Mouse (Mus musculus) spleen, adult 2 months (tissue): ENCODE measurements around the gene Pdzd9. TPM values are rescaled to one million over a fixed set of nuclear protein-coding genes. Genes with fewer than 3 reads are reported as not detected.

Experiments
- DNase-seq, 2 experiments: peaks; one replicate each; pipeline versions ENCODE4 v3.0.0 to v3.0.0-alpha.2; 2012 to 2021; ENCODE audit warnings: low spot score in 2 of 2, low read depth in 1 of 2
- H3K27ac ChIP-seq: fragments of 200-500 bp; 2 replicates; pipeline ENCODE4 v1.5.1; 2012; ENCODE audit warnings: low read length, inconsistent platforms; ENCODE audit not compliant: insufficient read depth
- H3K27me3 ChIP-seq: fragments of 200-500 bp; 2 replicates; pipeline ENCODE4 v1.6.1; 2012; ENCODE audit warnings: mild to moderate bottlenecking, moderate library complexity, low read length, inconsistent platforms; ENCODE audit not compliant: control insufficient read depth, insufficient read depth
- H3K36me3 ChIP-seq: fragments of 200-500 bp; 2 replicates; pipeline ENCODE4 v1.6.1; 2012; ENCODE audit warnings: mild to moderate bottlenecking, low read length, inconsistent platforms; ENCODE audit not compliant: control insufficient read depth, insufficient read depth
- H3K4me1 ChIP-seq: fragments of 200-500 bp; 2 replicates; pipeline ENCODE4 v1.6.1; 2011; ENCODE audit warnings: inconsistent platforms; ENCODE audit not compliant: control insufficient read depth, insufficient read depth, insufficient read length
- H3K4me3 ChIP-seq: fragments of 200-500 bp; 2 replicates; pipeline ENCODE4 v1.5.1; 2011; ENCODE audit warnings: mild to moderate bottlenecking, inconsistent platforms; ENCODE audit not compliant: insufficient read depth, insufficient read length; ENCODE audit errors: extremely low read depth
- CTCF ChIP-seq: fragments of 200-500 bp; IDR thresholded peaks from 2 replicates; pipeline ENCODE4 v1.5.1; 2011; ENCODE audit warnings: mild to moderate bottlenecking, inconsistent platforms; ENCODE audit not compliant: insufficient read depth, insufficient read length, insufficient replicate concordance; ENCODE audit errors: extremely low read depth
- POLR2A ChIP-seq: fragments of 200-500 bp; IDR thresholded peaks from 2 replicates; pipeline ENCODE4 v1.6.1; 2011; ENCODE audit warnings: low read depth, low read length, inconsistent platforms
- WGBS: fragments of 180-500 bp; shearing (Covaris S2); methylation state at CpG from one replicate; pipeline ENCODE4 v1.1.7; 2018; 5-methylcytosine and 5-hydroxymethylcytosine counted together
- polyA plus RNA-seq: library from polyadenylated mRNA; depleted of rRNA; stranded (reverse); fragments of >200 nt; gene quantifications from 2 replicates; pipeline ENCODE4 v1.2.3, GENCODE M21; 2012

The Pdzd9 gene
- polyA plus RNA-seq, 1 experiment, result not detected

DNA sequence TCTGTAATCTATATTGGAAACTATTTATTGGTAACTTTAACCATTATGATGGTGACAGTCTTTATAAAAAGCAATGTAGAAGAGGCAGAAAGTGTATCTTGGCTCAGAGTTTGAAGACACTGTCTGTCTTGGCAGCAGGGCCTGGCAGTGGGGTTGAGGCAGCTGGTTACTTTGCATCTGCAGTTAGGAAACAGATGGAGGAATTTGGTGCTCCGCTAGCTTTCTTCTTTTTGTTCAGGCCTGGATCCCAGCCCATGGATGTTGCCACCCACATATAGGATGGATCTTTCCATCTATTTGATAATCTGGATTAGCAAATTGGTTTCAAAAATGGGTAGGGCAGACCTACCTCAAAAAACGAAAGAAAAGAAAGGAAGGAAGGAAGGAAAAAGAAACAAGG, 22.3 kb downstream of the Pdzd9 start:
- Histone ChIP-seq H3K36me3 (peaks cover 56% of the 10 kb centered on the region), H3K4me1 (no peaks in the 10 kb centered on the region), H3K27me3 (no peaks in the 10 kb centered on the region), H3K4me3 (no peak overlapping the region), H3K27ac (no peak overlapping the region)
- TF ChIP-seq POLR2A (no peak), CTCF (no peak)
- 79% methylated on average over 2 of the region's 2 CpGs for WGBS
- no peak for DNase-seq

DNA sequence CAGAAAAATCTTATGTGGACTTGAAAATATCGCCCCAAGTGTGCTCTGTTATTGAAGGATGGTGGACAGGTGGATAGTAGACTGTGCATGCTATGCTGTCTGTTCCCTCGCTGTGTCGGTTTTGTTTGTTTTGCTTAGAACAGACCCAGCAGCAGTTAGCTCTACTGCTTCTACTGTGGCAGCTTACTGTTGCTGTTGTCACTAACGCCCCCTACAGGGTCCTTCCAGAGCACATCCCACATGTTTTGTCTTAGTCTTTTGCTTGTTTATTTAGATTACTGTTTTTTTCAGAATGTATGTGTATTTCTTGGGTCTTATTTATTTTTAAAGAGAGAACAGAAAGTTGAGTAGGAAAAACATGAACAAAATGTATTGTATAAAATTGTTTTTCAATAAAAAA, 26.9 kb downstream of the Pdzd9 start:
- peaks cover 47% of the 10 kb centered on the region for H3K36me3 ChIP-seq
- TF ChIP-seq POLR2A, result no peak
- TF ChIP-seq CTCF, result no peak
- H3K4me1 ChIP-seq, result no peaks in the 10 kb centered on the region
- H3K4me3 ChIP-seq, result no peak overlapping the region
- no peak overlapping the region for H3K27ac ChIP-seq
- WGBS, result 88% methylated on average over 4 of the region's 4 CpGs
- no peaks in the 10 kb centered on the region for H3K27me3 ChIP-seq
- DNase-seq, result no peak

- Histone ChIP-seq H3K27me3 (no peaks in the 10 kb centered on the region), H3K4me1 (0 out of 2 replicates have a peak, but pooled peaks cover 2% of the 10 kb centered on the region), H3K36me3 (peaks cover 15% of the 10 kb centered on the region), H3K27ac (peak overlapping the region; percentile 79; the same call in 1 of the 2 replicates), H3K4me3 (peak overlapping the region; percentile 88)
- TF ChIP-seq CTCF, result no peak
- no peak for TF ChIP-seq POLR2A
- under 1% methylated on average over 11 of the region's 11 CpGs for WGBS
- DNase-seq, result no peak
These were observed 34.3 kb downstream of the Pdzd9 start for GRCm38 (mm10) chr7:120635821-120636220.

- Histone ChIP-seq H3K27ac (peak overlapping the region; percentile 79), H3K36me3 (peaks cover 15% of the 10 kb centered on the region), H3K4me3 (peak overlapping the region; percentile 88), H3K27me3 (no peaks in the 10 kb centered on the region), H3K4me1 (0 out of 2 replicates have a peak, but pooled peaks cover 2% of the 10 kb centered on the region)
- no peak for DNase-seq
- TF ChIP-seq POLR2A (no peak), CTCF (no peak)
- WGBS, result under 1% methylated on average over 32 of the region's 32 CpGs
These were observed 34.8 kb downstream of the Pdzd9 start for GRCm38 (mm10) chr7:120635362-120635781.

DNA sequence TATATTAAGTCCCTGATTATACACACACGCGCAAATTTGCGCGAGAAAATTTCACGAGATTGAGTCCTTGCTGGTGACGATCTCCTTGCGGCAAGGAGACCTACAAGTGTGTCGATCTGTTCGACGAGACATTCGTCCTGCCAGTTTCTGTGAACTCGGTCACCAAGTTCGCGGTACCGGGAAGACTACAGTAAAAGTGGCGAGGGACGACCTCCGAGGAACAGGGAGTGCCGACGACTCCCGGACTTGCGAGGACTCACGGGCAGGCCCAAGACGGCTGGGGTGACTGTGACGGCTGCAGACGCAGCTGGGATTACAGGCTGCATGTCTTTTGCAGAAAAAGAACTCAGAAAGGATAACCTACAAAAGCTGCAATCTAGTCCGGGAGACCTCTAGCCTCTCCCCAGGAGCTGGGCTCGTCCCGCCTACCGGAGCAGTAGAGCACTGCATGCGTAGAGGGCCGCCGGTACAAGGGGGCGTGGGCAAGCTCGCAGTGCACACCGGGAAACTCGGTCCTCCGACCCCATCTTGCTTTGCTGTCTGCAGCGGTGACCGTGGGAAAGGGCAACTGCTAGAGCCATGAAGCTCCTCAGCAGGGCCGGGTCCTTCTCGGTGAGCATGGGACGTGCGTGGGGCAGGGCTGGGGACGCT, 35.3 kb downstream of the Pdzd9 start, which contains the start of gene Uqcrc2:
Uqcrc2 (plus strand) TSS at position 466 of the 651 bp plus-strand sequence.
- DNase-seq, result peak; percentile 70 to 82
- Histone ChIP-seq H3K4me1 (0 out of 2 replicates have a peak, but pooled peaks cover 2% of the 10 kb centered on the region), H3K27ac (peak within 1 kb of the TSS; percentile 79), H3K4me3 (peak within 1 kb of the TSS; percentile 88), H3K36me3 (peaks cover 11% of the 10 kb centered on the region), H3K27me3 (no peaks in the 10 kb centered on the region)
- WGBS, result under 1% methylated on average over 45 of the region's 45 CpGs
- TF ChIP-seq POLR2A (peak; percentile 17; the same call in 1 of the 2 replicates), CTCF (peak; percentile 49; the same call in 1 of the 2 replicates)

DNA sequence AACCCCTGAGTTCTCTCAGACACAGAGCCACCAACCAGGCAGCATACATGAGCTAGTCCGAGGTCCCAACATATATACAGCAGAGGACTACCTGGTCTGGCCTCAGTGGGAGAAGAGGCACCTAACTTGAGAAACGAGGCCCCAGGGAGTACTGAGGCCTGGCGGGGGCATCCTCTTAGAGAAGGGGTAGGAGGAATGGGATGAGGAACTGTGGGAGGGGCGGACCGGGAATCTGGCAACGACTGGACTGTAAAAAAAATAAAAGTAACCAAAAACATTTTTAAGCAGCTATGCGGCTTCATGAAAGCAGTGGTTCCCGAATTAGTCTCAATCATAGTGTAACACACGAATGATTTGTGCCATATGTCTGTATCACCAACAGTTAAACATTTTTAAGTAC, 35.8 kb downstream of the Pdzd9 start:
- DNase-seq, result no peak
- 9% methylated on average over 9 of the region's 9 CpGs for WGBS
- peaks cover 9% of the 10 kb centered on the region for H3K36me3 ChIP-seq

DNA sequence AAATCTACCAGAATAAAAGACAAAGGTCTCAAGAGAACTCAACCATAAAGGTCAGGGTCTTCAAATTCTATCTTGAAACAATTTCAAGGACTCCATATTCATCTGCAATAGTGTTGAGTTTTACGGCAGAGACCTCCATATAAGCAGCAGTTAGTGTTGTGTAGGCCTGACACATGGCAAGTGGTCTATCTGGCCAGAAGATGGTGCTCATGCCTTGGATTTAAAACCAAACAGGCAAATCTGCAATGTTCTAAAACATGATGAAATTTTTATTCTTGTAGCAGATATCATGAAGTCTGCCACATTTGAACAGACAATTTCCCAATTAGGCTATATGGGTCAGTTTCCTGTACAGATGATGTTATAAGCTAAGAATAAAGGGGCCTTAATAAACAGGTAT, 37.6 kb downstream of the Pdzd9 start:
- peaks cover under 1% of the 10 kb centered on the region; the same call in 1 of the 2 replicates for H3K36me3 ChIP-seq
- TF ChIP-seq CTCF, result no peak
- TF ChIP-seq POLR2A, result no peak
- no peak overlapping the region for H3K27ac ChIP-seq
- DNase-seq, result no peak
- no peak overlapping the region for H3K4me3 ChIP-seq
- WGBS, result 35% methylated on average over 1 of the region's 1 CpGs
- H3K27me3 ChIP-seq, result no peaks in the 10 kb centered on the region
- 0 out of 2 replicates have a peak, but pooled peaks cover 2% of the 10 kb centered on the region for H3K4me1 ChIP-seq

More for the DNA sequence above, 35.8 kb downstream of the Pdzd9 start:
- H3K4me1 ChIP-seq, result 0 out of 2 replicates have a peak, but pooled peaks cover 2% of the 10 kb centered on the region
- no peaks in the 10 kb centered on the region for H3K27me3 ChIP-seq
- no peak overlapping the region for H3K27ac ChIP-seq
- TF ChIP-seq POLR2A (no peak), CTCF (no peak)
- H3K4me3 ChIP-seq, result peak overlapping the region; percentile 88
